Mouse (Mus musculus): ENCODE measurements around the gene Sar1b. TPM values are rescaled to one million over a fixed set of nuclear protein-coding genes. Genes with fewer than 3 reads are reported as not detected.
"Not testable (repeated sequence)": the region's sequence is repeated elsewhere in the genome, so short reads cannot be mapped to it uniquely, and the experiment has no call there.

The Sar1b gene
- polyA plus RNA-seq, 1 experiment from 2014 or later = 250 TPM

DNA sequence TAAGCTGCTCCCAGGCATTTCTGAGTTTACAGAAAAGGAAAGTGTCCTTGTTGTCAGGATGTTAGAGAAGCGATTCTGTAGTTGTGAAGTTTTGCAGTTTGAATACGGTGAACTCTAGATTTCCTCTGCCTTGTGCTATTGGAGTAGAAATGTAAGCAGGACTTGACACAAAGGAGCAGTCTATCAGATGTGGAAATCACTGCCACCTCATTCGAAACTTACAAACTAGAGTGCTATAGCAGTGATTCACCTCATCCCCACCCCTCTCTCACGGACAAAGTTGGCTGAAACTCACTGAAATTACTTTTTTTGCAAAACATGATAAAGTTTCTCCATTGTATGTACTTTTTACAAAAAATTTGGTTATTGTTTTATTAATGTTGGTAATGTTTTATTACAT is 1.3 kb downstream of the Sar1b start:
- no peaks in the 10 kb centered on the region for H3K36me3 ChIP-seq (ENCODE audit: control insufficient read depth, insufficient read depth, low read length)
- 95% methylated on average over 4 of the region's 4 CpGs for WGBS
- no peak for ATAC-seq (ENCODE audit: low read depth)
- H3K4me1 ChIP-seq (ENCODE audit: control insufficient read depth, insufficient read depth, low read length) = peaks cover 12% of the 10 kb centered on the region; the same call in 1 of the 2 replicates
- H3K27me3 ChIP-seq (ENCODE audit: control insufficient read depth, insufficient read depth, low read length) = no peaks in the 10 kb centered on the region
- H3K9me3 ChIP-seq (ENCODE audit: control insufficient read depth, low read length) = no peaks in the 10 kb centered on the region
- H3K4me2 ChIP-seq (ENCODE audit: low read depth, low read length) = peak overlapping the region; percentile 92; the same call in 1 of the 2 replicates
- H3K9ac ChIP-seq (replicated peaks; ENCODE audit: low read depth, low read length) = no peak overlapping the region
- H3K27ac ChIP-seq (ENCODE audit: low read depth, low read length) = no peak overlapping the region
- H3K4me3 ChIP-seq (ENCODE audit: low read depth, low read length) = no peak overlapping the region

DNA sequence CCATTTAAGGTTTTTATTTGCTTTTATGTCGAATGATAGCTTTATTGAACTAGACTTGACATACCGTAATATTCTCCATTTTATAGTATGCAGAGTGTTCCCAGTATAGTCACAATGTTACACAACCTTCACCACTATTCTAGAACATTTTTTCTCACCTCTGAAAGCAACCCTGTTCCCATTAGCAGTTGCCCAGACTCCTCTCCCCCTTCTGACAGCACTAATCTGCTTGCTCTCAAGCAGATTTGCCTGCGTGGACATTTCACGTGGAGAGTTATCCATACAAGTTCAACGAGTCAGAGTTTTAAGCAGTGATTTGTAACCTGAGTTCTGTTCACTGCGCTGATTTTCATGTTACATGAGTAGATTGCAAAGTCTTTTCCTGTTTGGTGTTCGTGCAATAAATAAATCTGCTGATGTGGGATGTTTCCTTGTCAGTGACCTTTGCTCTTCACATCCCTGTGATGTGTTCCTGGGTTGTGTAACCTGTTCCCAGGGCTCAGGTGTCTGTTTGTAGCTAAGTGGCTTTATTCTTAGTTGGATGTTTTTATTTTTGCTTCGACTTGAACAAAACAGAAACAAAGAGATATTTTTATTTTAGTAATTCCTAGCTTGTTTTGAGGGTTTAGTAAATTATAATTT is 4.2 kb downstream of the Sar1b start:
- Histone ChIP-seq H3K27ac (ENCODE audit: low read depth, low read length) (no peak overlapping the region), H3K9ac (replicated peaks; ENCODE audit: low read depth, low read length) (no peak overlapping the region), H3K27me3 (ENCODE audit: control insufficient read depth, insufficient read depth, low read length) (no peaks in the 10 kb centered on the region), H3K9me3 (ENCODE audit: control insufficient read depth, low read length) (no peaks in the 10 kb centered on the region), H3K36me3 (ENCODE audit: control insufficient read depth, insufficient read depth, low read length) (no peaks in the 10 kb centered on the region), H3K4me3 (ENCODE audit: low read depth, low read length) (no peak overlapping the region), H3K4me1 (ENCODE audit: control insufficient read depth, insufficient read depth, low read length) (peaks cover 12% of the 10 kb centered on the region; the same call in 1 of the 2 replicates), H3K4me2 (ENCODE audit: low read depth, low read length) (no peak overlapping the region)
- WGBS = 86% methylated on average over 8 of the region's 8 CpGs
- ATAC-seq (ENCODE audit: low read depth) = no peak

DNA sequence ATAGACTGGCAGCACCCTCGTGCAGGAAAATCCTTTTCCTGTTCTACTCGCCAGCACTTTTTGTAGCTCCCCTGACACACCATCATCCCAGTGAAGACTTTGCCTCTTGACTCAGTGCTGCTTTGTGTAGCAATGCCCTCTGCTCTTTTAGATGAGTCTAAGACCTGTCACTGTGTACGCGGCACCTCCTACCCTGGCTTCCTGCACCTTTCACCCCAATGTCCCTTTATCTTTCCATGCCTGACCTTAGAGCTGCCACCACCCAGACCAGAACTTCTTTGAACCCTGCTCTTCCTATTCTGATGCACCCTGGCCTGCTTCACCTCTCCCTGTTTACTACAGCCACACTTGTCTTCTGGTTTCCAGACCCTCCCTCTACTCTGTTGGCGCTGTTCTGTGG is 4.8 kb downstream of the Sar1b start:
- Histone ChIP-seq H3K36me3 (ENCODE audit: control insufficient read depth, insufficient read depth, low read length) (no peaks in the 10 kb centered on the region), H3K4me2 (ENCODE audit: low read depth, low read length) (no peak overlapping the region), H3K27me3 (ENCODE audit: control insufficient read depth, insufficient read depth, low read length) (no peaks in the 10 kb centered on the region), H3K9ac (replicated peaks; ENCODE audit: low read depth, low read length) (no peak overlapping the region), H3K4me3 (ENCODE audit: low read depth, low read length) (no peak overlapping the region), H3K27ac (ENCODE audit: low read depth, low read length) (no peak overlapping the region), H3K9me3 (ENCODE audit: control insufficient read depth, low read length) (no peaks in the 10 kb centered on the region), H3K4me1 (ENCODE audit: control insufficient read depth, insufficient read depth, low read length) (peaks cover 7% of the 10 kb centered on the region; the same call in 1 of the 2 replicates)
- 79% methylated on average over 5 of the region's 5 CpGs for WGBS
- ATAC-seq (ENCODE audit: low read depth) = no peak

DNA sequence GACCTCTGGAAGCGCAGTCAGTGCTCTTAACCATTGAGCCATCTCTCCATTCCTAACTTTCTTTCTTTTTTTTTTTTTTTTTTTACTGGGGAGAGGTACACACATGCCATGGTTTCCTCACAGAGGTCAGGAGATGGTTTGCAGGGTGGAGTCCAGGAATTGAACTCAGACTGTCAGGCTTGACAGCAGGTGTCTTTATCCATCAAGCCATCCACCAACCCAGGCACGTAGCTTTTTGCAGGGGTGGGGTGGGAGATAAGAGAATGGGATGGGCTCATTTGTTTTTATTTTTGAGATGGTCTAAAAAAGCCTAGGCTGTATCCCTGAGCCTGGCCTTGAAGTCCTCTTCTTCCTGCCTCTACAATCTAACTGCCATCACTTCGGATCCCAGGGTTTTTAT is 12.0 kb downstream of the Sar1b start:
- Histone ChIP-seq H3K9ac (replicated peaks; ENCODE audit: low read depth, low read length) (no peak overlapping the region), H3K4me1 (ENCODE audit: control insufficient read depth, insufficient read depth, low read length) (no peaks in the 10 kb centered on the region), H3K9me3 (ENCODE audit: control insufficient read depth, low read length) (no peaks in the 10 kb centered on the region), H3K27me3 (ENCODE audit: control insufficient read depth, insufficient read depth, low read length) (no peaks in the 10 kb centered on the region), H3K4me3 (ENCODE audit: low read depth, low read length) (no peak overlapping the region), H3K4me2 (ENCODE audit: low read depth, low read length) (no peak overlapping the region), H3K27ac (ENCODE audit: low read depth, low read length) (no peak overlapping the region), H3K36me3 (ENCODE audit: control insufficient read depth, insufficient read depth, low read length) (peaks cover 7% of the 10 kb centered on the region; the same call in 1 of the 2 replicates)
- ATAC-seq (ENCODE audit: low read depth) = no peak
- 98% methylated on average over 3 of the region's 3 CpGs for WGBS

DNA sequence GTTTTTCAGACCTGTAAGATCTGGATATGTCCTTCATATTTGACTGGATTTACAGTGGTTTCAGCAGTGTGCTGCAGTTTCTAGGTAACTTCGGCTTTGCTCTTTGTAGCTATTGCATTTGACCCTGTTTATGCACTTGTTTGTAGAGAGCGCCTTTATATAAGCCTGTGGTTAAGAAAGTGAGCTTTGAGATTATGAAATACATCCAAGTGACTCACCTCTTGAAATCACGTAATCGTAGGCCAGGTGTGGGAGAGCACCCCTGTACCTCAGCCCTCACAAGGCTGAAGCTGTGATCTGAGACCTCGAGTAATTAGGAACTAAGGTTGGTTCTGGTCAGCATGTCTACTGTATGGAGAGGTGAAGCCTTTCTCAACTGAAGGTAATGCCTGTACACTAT is 14.0 kb downstream of the Sar1b start:
- Histone ChIP-seq H3K9ac (replicated peaks; ENCODE audit: low read depth, low read length) (no peak overlapping the region), H3K36me3 (ENCODE audit: control insufficient read depth, insufficient read depth, low read length) (peaks cover 16% of the 10 kb centered on the region; the same call in 1 of the 2 replicates), H3K4me2 (ENCODE audit: low read depth, low read length) (no peak overlapping the region), H3K4me3 (ENCODE audit: low read depth, low read length) (no peak overlapping the region), H3K4me1 (ENCODE audit: control insufficient read depth, insufficient read depth, low read length) (no peaks in the 10 kb centered on the region), H3K27ac (ENCODE audit: low read depth, low read length) (no peak overlapping the region), H3K27me3 (ENCODE audit: control insufficient read depth, insufficient read depth, low read length) (no peaks in the 10 kb centered on the region), H3K9me3 (ENCODE audit: control insufficient read depth, low read length) (no peaks in the 10 kb centered on the region)
- no peak for ATAC-seq (ENCODE audit: low read depth)
- WGBS = 95% methylated on average over 5 of the region's 5 CpGs

DNA sequence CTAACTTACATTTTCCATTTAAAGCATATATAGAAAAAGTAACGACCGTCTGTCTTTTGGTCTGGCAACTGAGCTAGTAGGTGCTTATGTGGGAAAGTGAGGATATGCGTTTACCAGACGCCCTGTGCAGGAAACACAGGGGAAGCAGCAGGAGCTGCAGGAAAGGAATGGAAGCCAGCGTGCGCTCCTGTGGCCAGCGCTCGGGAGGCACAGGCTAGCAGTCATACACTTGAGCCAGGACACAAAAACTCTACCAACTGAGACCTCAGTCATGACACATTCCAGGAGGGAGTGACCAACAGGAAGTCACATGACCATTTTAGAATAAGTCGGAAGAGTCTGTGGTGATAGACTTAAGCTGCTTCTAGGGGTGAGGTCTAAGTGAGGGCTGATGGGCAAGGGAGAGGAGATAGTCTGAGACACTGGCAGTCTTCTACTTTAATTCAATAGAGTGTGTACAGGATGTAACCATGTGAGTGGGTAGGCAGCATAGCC is 17.3 kb downstream of the Sar1b start:
- peaks cover 29% of the 10 kb centered on the region; the same call in 1 of the 2 replicates for H3K36me3 ChIP-seq (ENCODE audit: control insufficient read depth, insufficient read depth, low read length)
- no peaks in the 10 kb centered on the region for H3K9me3 ChIP-seq (ENCODE audit: control insufficient read depth, low read length)
- H3K4me2 ChIP-seq (ENCODE audit: low read depth, low read length) = no peak overlapping the region
- WGBS = 93% methylated on average over 9 of the region's 9 CpGs
- no peaks in the 10 kb centered on the region for H3K27me3 ChIP-seq (ENCODE audit: control insufficient read depth, insufficient read depth, low read length)
- no peak for ATAC-seq (ENCODE audit: low read depth)
- no peak overlapping the region for H3K27ac ChIP-seq (ENCODE audit: low read depth, low read length)
- H3K4me3 ChIP-seq (ENCODE audit: low read depth, low read length) = no peak overlapping the region
- H3K4me1 ChIP-seq (ENCODE audit: control insufficient read depth, insufficient read depth, low read length) = no peaks in the 10 kb centered on the region
- H3K9ac ChIP-seq (replicated peaks; ENCODE audit: low read depth, low read length) = no peak overlapping the region

DNA sequence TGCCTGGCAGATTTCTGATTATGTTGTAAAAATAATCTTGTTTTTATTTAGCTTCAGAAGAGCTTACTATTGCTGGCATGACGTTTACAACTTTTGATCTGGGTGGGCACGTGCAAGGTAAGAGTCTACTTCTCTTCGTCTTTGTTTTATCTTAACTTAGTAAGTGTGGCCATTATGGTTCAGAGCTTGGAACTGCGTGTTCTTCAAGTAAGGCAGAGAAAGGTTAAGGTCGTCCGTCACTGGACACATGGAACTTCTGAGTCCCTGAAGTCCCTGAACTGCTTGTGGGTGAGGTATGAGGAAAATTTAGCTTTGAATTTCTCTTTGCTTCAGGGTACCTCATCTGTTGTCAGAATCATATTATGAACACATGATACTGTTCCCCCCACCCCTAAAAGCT is 19.2 kb downstream of the Sar1b start:
- peaks cover 29% of the 10 kb centered on the region; the same call in 1 of the 2 replicates for H3K36me3 ChIP-seq (ENCODE audit: control insufficient read depth, insufficient read depth, low read length)
- no peak for ATAC-seq (ENCODE audit: low read depth)
- no peak overlapping the region for H3K27ac ChIP-seq (ENCODE audit: low read depth, low read length)

DNA sequence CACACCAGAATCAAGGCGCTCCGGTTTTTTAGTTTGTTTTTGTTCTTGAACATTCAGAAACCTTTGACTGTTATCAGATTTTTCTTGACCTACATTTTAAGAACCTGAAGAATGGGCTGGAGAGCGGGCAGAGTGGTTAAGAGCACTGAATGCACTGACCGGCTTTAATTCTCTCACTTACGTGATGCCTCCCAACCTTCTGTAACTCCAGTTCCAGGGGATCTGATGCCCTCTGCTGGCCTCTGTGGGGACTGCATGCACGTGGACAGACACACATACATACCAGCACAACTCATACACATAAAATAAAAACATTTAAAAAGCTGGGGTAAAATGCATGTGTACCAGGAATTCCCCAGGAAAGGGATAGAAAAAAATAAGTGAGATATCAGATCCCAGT is 22.4 kb downstream of the Sar1b start:
- ATAC-seq (ENCODE audit: low read depth) = no peak
- Histone ChIP-seq H3K27ac (ENCODE audit: low read depth, low read length) (no peak overlapping the region), H3K4me3 (ENCODE audit: low read depth, low read length) (no peak overlapping the region), H3K9ac (replicated peaks; ENCODE audit: low read depth, low read length) (no peak overlapping the region), H3K9me3 (ENCODE audit: control insufficient read depth, low read length) (no peaks in the 10 kb centered on the region), H3K27me3 (ENCODE audit: control insufficient read depth, insufficient read depth, low read length) (no peaks in the 10 kb centered on the region), H3K4me2 (ENCODE audit: low read depth, low read length) (no peak overlapping the region), H3K4me1 (ENCODE audit: control insufficient read depth, insufficient read depth, low read length) (no peaks in the 10 kb centered on the region), H3K36me3 (ENCODE audit: control insufficient read depth, insufficient read depth, low read length) (peaks cover 31% of the 10 kb centered on the region)
- WGBS = 93% methylated on average over 6 of the region's 6 CpGs

More for the DNA sequence above, 19.2 kb downstream of the Sar1b start:
- Histone ChIP-seq H3K9me3 (ENCODE audit: control insufficient read depth, low read length) (no peaks in the 10 kb centered on the region), H3K4me2 (ENCODE audit: low read depth, low read length) (no peak overlapping the region), H3K4me3 (ENCODE audit: low read depth, low read length) (no peak overlapping the region), H3K27me3 (ENCODE audit: control insufficient read depth, insufficient read depth, low read length) (no peaks in the 10 kb centered on the region), H3K4me1 (ENCODE audit: control insufficient read depth, insufficient read depth, low read length) (no peaks in the 10 kb centered on the region), H3K9ac (replicated peaks; ENCODE audit: low read depth, low read length) (no peak overlapping the region)
- 93% methylated on average over 6 of the region's 6 CpGs for WGBS

DNA sequence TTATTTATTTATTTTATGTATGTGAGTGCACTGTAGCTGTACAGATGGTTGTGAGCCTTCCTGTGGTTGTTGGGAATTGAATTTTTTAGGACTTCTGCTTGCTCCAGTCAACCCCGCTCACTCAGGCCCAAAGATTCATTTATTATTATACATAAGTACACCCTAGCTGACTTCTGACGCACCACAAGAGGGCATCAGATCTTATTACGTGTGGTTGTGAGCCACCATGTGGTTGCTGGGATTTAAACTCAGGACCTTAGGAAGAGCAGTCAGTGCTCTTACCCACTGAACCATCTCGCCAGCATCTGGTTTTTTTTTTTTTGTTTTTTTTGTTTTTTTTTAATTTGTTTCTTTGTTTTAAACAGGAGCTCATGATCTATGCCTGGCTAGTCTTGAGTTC is 26.2 kb downstream of the Sar1b start:
- not testable (repeated sequence) for H3K4me1 ChIP-seq (ENCODE audit: control insufficient read depth, insufficient read depth, low read length); H3K9ac ChIP-seq (replicated peaks; ENCODE audit: low read depth, low read length); H3K4me2 ChIP-seq (ENCODE audit: low read depth, low read length); H3K9me3 ChIP-seq (ENCODE audit: control insufficient read depth, low read length); ATAC-seq (ENCODE audit: low read depth); H3K27ac ChIP-seq (ENCODE audit: low read depth, low read length); H3K27me3 ChIP-seq (ENCODE audit: control insufficient read depth, insufficient read depth, low read length); H3K4me3 ChIP-seq (ENCODE audit: low read depth, low read length)
- peaks cover 20% of the 10 kb centered on the region for H3K36me3 ChIP-seq (ENCODE audit: control insufficient read depth, insufficient read depth, low read length)
- 84% methylated on average over 4 of the region's 4 CpGs for WGBS
